Mouse (Mus musculus): Measurements from ENCODE around the gene Smagp.

DNA sequence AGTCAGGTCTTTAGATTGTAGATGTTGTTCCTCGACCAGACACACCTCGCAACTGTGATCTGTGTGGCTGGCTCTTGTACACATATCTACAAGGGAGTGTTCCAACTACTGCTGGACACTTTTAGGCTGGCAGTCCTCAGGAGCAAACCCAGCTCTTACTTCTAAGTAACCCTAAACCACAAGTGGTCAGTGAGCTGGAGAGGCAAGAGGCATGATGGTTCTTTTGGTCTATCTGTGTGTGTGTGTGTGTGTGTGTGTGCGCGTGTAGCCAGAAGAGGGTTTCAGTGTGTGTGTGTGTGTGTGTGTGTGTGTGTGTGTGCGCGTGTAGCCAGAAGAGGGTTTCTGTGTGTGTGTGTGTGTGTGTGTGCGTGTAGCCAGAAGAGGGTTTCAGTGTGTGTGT is 5.7 kb upstream of the Smagp start:
- TF ChIP-seq POLR2A (IDR thresholded peaks at IDR 0.05; ENCODE audit: low read depth, low read length), result no peak
- TF ChIP-seq CTCF (IDR thresholded peaks at IDR 0.05; ENCODE audit: extremely low read depth, insufficient read length, insufficient replicate concordance, low read depth, low read length), result no peak

Measured in small intestine, adult 2 months (tissue).